Mouse (Mus musculus) testis, adult 2 months (tissue): Measurements from ENCODE around the gene Babam2.

Source experiments
- CTCF ChIP-seq: fragments of 200-500 bp; IDR thresholded peaks from 2 replicates; pipeline ENCODE4 v1.5.1; 2012; ENCODE audit warnings: low read depth, mild to moderate bottlenecking, inconsistent platforms, low read length, moderate library complexity; ENCODE audit not compliant: control insufficient read depth, insufficient read depth, insufficient replicate concordance
- POLR2A ChIP-seq: fragments of 200-500 bp; IDR thresholded peaks from 2 replicates; pipeline ENCODE4 v1.6.1; 2012; ENCODE audit warnings: low read depth, mild to moderate bottlenecking, inconsistent platforms, low read length, moderate library complexity; ENCODE audit not compliant: control insufficient read depth

- TF ChIP-seq POLR2A (no peak), CTCF (no peak)
Observed at GRCm38 (mm10) chr5:31924075-31924474, 226.6 kb downstream of the Babam2 start.
